Mouse (Mus musculus) ES-Bruce4 (cell line): Measurements from ENCODE around the gene Spsb1. TPM values are rescaled to one million over a fixed set of nuclear protein-coding genes. Genes with fewer than 3 reads are reported as not detected.

Source experiments
- H3K27ac ChIP-seq: 2 replicates; pipeline ENCODE4 v1.5.1; 2012; ENCODE audit warnings: low read length, inconsistent platforms; ENCODE audit not compliant: insufficient read depth
- H3K27me3 ChIP-seq: 2 replicates; pipeline ENCODE4 v1.6.1; 2012; ENCODE audit warnings: mild to moderate bottlenecking, low read length, inconsistent platforms; ENCODE audit not compliant: control insufficient read depth, poor library complexity, insufficient read depth, severe bottlenecking
- H3K36me3 ChIP-seq: 2 replicates; pipeline ENCODE4 v1.6.1; 2012; ENCODE audit warnings: inconsistent platforms, mild to moderate bottlenecking, low read length, moderate library complexity; ENCODE audit not compliant: control insufficient read depth, poor library complexity, insufficient read depth, severe bottlenecking
- H3K4me1 ChIP-seq: one replicate; pipeline ENCODE4 v1.8.1; 2011; ENCODE audit warnings: low read length; ENCODE audit not compliant: control insufficient read depth, insufficient read depth
- H3K4me3 ChIP-seq: 2 replicates; pipeline ENCODE4 v1.5.1; 2011; ENCODE audit warnings: low read depth, mild to moderate bottlenecking, low read length
- H3K9ac ChIP-seq: 2 replicates; pipeline ENCODE4 v1.6.1; 2012; ENCODE audit warnings: low read depth, mild to moderate bottlenecking, inconsistent platforms; ENCODE audit not compliant: poor library complexity, severe bottlenecking
- H3K9me3 ChIP-seq: replicated peaks from 2 replicates; pipeline ENCODE4 v1.6.1; 2012; ENCODE audit warnings: mild to moderate bottlenecking, low read length, inconsistent platforms; ENCODE audit not compliant: control insufficient read depth, poor library complexity, insufficient read depth, severe bottlenecking
- CTCF ChIP-seq: IDR thresholded peaks from one replicate; pipeline ENCODE4 v1.8.1; 2011; ENCODE audit warnings: low read depth, low read length
- EP300 ChIP-seq: IDR thresholded peaks from 2 replicates; pipeline ENCODE4 v1.6.1; 2011; ENCODE audit warnings: low read depth, low read length; ENCODE audit not compliant: insufficient read depth
- POLR2A ChIP-seq: IDR thresholded peaks from one replicate; pipeline ENCODE4 v1.8.1; 2011; ENCODE audit warnings: low read length; ENCODE audit not compliant: insufficient read depth
- polyA plus RNA-seq: library from polyadenylated mRNA; stranded (reverse); fragments of >200 nt; gene quantifications from 2 replicates; pipeline ENCODE4 v1.2.4, GENCODE M21; 2011; ENCODE audit warnings: low read depth; ENCODE audit not compliant: missing spikeins, insufficient read depth, insufficient read length

Spsb1 gene
- polyA plus RNA-seq, 1 experiment: 28.1 TPM

DNA sequence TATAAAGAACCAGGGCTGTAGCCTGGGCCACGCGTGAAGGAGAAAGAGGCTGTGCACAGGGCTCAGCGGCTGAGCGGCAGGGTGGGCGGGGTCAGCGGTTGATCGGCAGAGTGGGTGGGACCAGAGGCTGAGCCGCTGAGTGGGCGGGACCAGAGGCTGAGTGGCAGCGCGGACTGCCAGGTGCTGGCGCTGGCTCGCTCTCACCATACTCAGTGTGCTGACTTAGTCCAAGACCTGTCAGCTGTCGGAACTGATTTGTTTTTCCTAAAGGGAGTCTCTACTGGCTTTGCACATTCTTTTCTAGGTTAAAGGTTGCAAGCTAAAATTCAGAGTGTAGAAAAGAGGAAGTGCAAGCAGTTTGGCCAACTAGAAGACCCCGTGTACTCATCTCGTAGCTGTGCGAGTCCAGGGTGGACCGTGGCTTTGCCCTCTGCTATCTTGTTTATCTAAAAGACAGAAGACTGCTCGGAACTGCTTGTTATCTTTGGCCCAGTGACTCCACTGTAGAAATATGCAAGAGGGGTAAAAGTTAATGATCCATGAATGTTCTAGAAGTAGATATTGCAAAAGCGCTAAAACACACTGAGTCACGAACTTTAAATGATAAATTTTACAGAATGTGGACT is 34.2 kb upstream of the Spsb1 start:
- Histone ChIP-seq H3K9ac (no peak overlapping the region), H3K9me3 (no peaks in the 10 kb centered on the region)

DNA sequence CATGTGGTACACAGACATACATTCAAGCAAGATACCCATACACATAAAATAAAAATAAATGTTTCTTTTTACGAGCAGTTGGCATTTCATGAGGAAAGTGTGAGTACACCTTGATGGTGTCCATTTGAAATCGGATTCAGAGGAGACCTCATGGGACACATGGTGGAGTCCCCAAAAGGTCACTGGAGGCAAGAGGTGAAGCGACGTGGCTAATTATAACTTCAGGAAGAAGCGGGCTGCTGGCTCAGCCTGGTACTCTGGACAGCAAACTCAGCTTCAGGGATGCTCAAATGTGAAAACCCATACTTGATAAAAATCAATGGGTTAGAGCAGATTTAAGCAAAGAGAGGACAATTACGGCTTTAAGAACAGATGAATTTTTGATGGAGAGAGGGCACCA is 33.5 kb upstream of the Spsb1 start:
- Histone ChIP-seq H3K4me3 (no peak overlapping the region), H3K9ac (no peak overlapping the region), H3K36me3 (no peaks in the 10 kb centered on the region), H3K4me1 (peaks cover 2% of the 10 kb centered on the region), H3K9me3 (no peaks in the 10 kb centered on the region), H3K27ac (no peak overlapping the region), H3K27me3 (no peaks in the 10 kb centered on the region)
- no peak for TF ChIP-seq POLR2A
- TF ChIP-seq CTCF: no peak
- TF ChIP-seq EP300: no peak

More for the DNA sequence above, 34.2 kb upstream of the Spsb1 start:
- no peak for TF ChIP-seq CTCF
- no peak for TF ChIP-seq POLR2A
- TF ChIP-seq EP300: no peak
- Histone ChIP-seq H3K4me3 (no peak overlapping the region; the same call in 1 of the 2 replicates), H3K4me1 (peaks cover 2% of the 10 kb centered on the region), H3K27me3 (no peaks in the 10 kb centered on the region), H3K36me3 (no peaks in the 10 kb centered on the region), H3K27ac (no peak overlapping the region)

DNA sequence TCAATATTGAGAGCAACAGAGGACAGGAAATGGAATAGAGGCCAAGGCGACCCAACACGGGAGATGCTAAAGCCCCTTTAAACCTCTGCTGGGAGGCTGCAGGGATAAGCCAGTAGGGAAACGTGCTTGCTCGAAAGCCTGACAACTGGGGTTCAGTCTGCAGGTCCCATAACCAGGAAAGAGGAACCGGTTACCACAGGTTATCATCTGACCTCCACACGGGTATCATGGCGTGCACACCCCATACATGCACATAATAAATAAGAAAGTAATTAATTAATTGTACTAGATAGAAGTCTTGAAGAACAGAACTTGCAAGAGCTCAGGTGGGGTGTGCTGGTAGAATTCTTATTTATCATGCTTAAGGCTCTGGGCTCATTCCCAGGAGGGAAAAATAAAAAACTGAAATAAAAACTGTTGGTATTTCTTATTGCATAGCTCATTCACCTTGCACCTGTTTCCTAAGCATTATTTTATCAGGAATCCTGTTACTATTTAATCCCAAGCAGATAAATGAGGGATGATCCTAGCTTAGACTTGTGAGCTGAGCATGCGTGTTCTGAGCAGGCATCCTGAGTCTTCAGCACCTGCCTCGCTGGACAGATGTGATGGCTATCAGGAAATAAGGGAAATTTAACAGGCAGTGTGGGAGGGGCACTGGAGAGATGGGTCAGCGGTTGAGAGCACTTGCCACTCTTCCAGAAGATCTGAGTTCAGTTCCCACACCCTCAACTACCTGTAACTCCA is 32.0 kb upstream of the Spsb1 start:
- H3K9me3 ChIP-seq: no peaks in the 10 kb centered on the region
- H3K36me3 ChIP-seq: no peaks in the 10 kb centered on the region
- H3K4me3 ChIP-seq: no peak overlapping the region
- peaks cover 2% of the 10 kb centered on the region for H3K4me1 ChIP-seq
- H3K27ac ChIP-seq: no peak overlapping the region
- no peak overlapping the region for H3K9ac ChIP-seq
- no peaks in the 10 kb centered on the region for H3K27me3 ChIP-seq
- TF ChIP-seq POLR2A (no peak), EP300 (no peak), CTCF (no peak)

DNA sequence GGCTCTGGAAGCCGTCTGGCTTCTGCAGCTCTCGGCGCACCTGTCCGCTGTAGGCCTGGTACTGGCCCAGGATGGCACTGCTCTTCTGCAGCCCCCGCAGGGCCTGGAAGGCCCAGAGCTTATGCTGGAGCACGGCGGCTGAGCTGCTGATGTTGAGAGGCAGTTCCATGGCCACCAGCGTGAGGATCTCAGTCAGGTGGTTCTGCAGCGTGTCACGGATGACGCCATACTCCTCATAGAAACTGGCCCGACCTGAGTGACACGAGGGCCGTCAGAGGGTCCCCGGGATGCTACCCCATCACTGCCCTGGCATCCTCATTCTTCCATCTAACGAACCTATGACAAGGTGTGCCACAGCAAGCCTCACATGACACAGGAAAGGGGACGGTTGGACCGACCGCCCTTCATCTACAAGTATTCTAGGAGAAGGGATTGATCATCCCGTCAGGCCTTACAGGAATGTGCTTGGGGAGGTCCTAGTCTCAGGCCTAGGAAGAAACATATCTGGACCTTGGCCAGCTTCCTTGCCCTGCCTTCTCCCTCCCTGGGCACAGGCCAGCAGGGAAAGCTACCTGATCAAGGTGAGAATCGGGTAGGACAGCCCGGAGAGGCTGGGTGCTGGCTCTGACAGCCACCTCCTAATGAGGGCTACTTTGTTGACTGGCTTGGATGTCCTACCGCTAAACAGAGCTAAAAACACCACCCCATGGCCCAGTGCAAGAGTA is 29.2 kb upstream of the Spsb1 start:
- Histone ChIP-seq H3K9ac (no peak overlapping the region), H3K9me3 (no peaks in the 10 kb centered on the region), H3K4me1 (peaks cover under 1% of the 10 kb centered on the region), H3K27ac (no peak overlapping the region), H3K27me3 (no peaks in the 10 kb centered on the region), H3K36me3 (no peaks in the 10 kb centered on the region), H3K4me3 (no peak overlapping the region)
- TF ChIP-seq CTCF (no peak), EP300 (no peak), POLR2A (no peak)

DNA sequence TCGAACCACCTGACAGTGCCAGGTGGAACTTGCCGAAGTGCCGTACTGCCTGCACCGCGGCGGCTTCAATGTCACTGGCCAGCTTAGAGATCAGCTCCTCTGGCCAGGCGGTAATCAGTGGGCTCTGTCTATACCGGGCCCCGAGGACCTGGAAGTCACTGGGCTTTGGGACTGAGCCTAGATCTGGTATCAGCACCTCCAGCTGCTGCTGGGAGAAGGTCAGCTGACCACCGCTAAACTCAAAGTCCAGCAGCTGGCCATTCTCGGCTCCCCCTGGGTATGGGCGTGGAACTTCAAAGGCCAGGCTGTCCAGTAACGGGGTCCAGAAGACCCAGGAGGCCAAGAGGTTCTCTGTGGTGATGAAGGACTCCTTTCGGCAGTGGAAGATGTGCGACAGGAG is 27.3 kb upstream of the Spsb1 start:
- Histone ChIP-seq H3K4me3 (no peak overlapping the region), H3K9me3 (no peaks in the 10 kb centered on the region), H3K4me1 (no peaks in the 10 kb centered on the region), H3K36me3 (no peaks in the 10 kb centered on the region), H3K27ac (no peak overlapping the region), H3K9ac (no peak overlapping the region), H3K27me3 (no peaks in the 10 kb centered on the region)
- TF ChIP-seq CTCF (no peak), POLR2A (no peak), EP300 (no peak)
